Mouse (Mus musculus): ENCODE measurements around the gene Il24. TPM values are rescaled to one million over a fixed set of nuclear protein-coding genes. Genes with fewer than 3 reads are reported as not detected.
A peak's percentile ranks its signal among the peaks of the same experiment; 100 is the strongest.

The Il24 gene
- polyA plus RNA-seq, 1 experiment from 2014 or later = not detected

GRCm38 (mm10) chr1:130844516-130844915 is 42.7 kb downstream of the Il24 start:
- no peak overlapping the region for H3K27ac ChIP-seq (ENCODE audit: low read depth)
- no peaks in the 10 kb centered on the region; the same call in none of the 2 replicates for H3K4me1 ChIP-seq (ENCODE audit: insufficient read depth)
- H3K27me3 ChIP-seq (ENCODE audit: insufficient read depth, low read length) = no peaks in the 10 kb centered on the region
- no peaks in the 10 kb centered on the region for H3K36me3 ChIP-seq (replicated peaks; ENCODE audit: insufficient read depth, low read length)
- ATAC-seq = no peak
- no peak overlapping the region for H3K9ac ChIP-seq (replicated peaks)
- no peaks in the 10 kb centered on the region for H3K9me3 ChIP-seq (ENCODE audit: low read length)
- H3K4me3 ChIP-seq (ENCODE audit: low read depth, low read length) = no peak overlapping the region
- 75% methylated on average over 7 of the region's 7 CpGs for WGBS (ENCODE audit: insufficient replicate concordance)
- no peak overlapping the region for H3K4me2 ChIP-seq (ENCODE audit: low read depth, low read length)
- no peak for TF ChIP-seq CTCF (IDR thresholded peaks at IDR 0.05; ENCODE audit: low read depth)
- TF ChIP-seq EP300 (IDR thresholded peaks at IDR 0.05; ENCODE audit: low read depth) = no peak
- DNase-seq = no peak

- Histone ChIP-seq H3K36me3 (replicated peaks; ENCODE audit: insufficient read depth, low read length) (no peaks in the 10 kb centered on the region), H3K9me3 (ENCODE audit: low read length) (no peaks in the 10 kb centered on the region), H3K9ac (replicated peaks) (no peak overlapping the region), H3K4me2 (ENCODE audit: low read depth, low read length) (no peak overlapping the region), H3K27me3 (ENCODE audit: insufficient read depth, low read length) (no peaks in the 10 kb centered on the region), H3K4me1 (ENCODE audit: insufficient read depth) (peaks cover 3% of the 10 kb centered on the region), H3K4me3 (ENCODE audit: low read depth, low read length) (no peak overlapping the region), H3K27ac (ENCODE audit: low read depth) (peak overlapping the region; percentile 51)
- ATAC-seq (no peak), DNase-seq (no peak)
- 82% methylated on average over 7 of the region's 7 CpGs for WGBS (ENCODE audit: insufficient replicate concordance)
- TF ChIP-seq CTCF (IDR thresholded peaks at IDR 0.05; ENCODE audit: low read depth) (no peak), EP300 (IDR thresholded peaks at IDR 0.05; ENCODE audit: low read depth) (no peak)
Observed at GRCm38 (mm10) chr1:130841621-130842020, 45.6 kb downstream of the Il24 start.

GRCm38 (mm10) chr1:130840599-130841379 is 46.5 kb downstream of the Il24 start:
- no peak overlapping the region for H3K9ac ChIP-seq (replicated peaks)
- H3K27me3 ChIP-seq (ENCODE audit: insufficient read depth, low read length) = no peaks in the 10 kb centered on the region
- ATAC-seq (peak; percentile 77), DNase-seq (no peak)
- no peak; the same call in 1 of the 2 replicates for TF ChIP-seq EP300 (IDR thresholded peaks at IDR 0.05; ENCODE audit: low read depth)
- no peak for TF ChIP-seq CTCF (IDR thresholded peaks at IDR 0.05; ENCODE audit: low read depth)
- 0 out of 2 replicates have a peak overlapping the region, but pooled peaks have one; percentile 3 for H3K4me2 ChIP-seq (ENCODE audit: low read depth, low read length)
- no peak overlapping the region for H3K4me3 ChIP-seq (ENCODE audit: low read depth, low read length)
- H3K36me3 ChIP-seq (replicated peaks; ENCODE audit: insufficient read depth, low read length) = no peaks in the 10 kb centered on the region
- H3K9me3 ChIP-seq (ENCODE audit: low read length) = no peaks in the 10 kb centered on the region
- 48% methylated on average over 8 of the region's 8 CpGs for WGBS (ENCODE audit: insufficient replicate concordance)
- peak overlapping the region; percentile 84 for H3K27ac ChIP-seq (ENCODE audit: low read depth)
- H3K4me1 ChIP-seq (ENCODE audit: insufficient read depth) = peaks cover 3% of the 10 kb centered on the region

- Histone ChIP-seq H3K27ac (ENCODE audit: low read depth) (no peak overlapping the region), H3K4me3 (ENCODE audit: low read depth, low read length) (no peak overlapping the region), H3K4me2 (ENCODE audit: low read depth, low read length) (no peak overlapping the region), H3K9me3 (ENCODE audit: low read length) (no peaks in the 10 kb centered on the region), H3K9ac (replicated peaks) (no peak overlapping the region), H3K4me1 (ENCODE audit: insufficient read depth) (peaks cover 3% of the 10 kb centered on the region), H3K36me3 (replicated peaks; ENCODE audit: insufficient read depth, low read length) (no peaks in the 10 kb centered on the region), H3K27me3 (ENCODE audit: insufficient read depth, low read length) (no peaks in the 10 kb centered on the region)
- TF ChIP-seq CTCF (IDR thresholded peaks at IDR 0.05; ENCODE audit: low read depth) = peak; percentile 62
- no peak for TF ChIP-seq EP300 (IDR thresholded peaks at IDR 0.05; ENCODE audit: low read depth)
- ATAC-seq (no peak), DNase-seq (no peak)
- 38% methylated on average over 6 of the region's 6 CpGs for WGBS (ENCODE audit: insufficient replicate concordance)
Observed at GRCm38 (mm10) chr1:130838288-130838687, 49.0 kb downstream of the Il24 start.

GRCm38 (mm10) chr1:130835161-130835936 is 51.9 kb downstream of the Il24 start:
- WGBS (ENCODE audit: insufficient replicate concordance) = 71% methylated on average over 6 of the region's 6 CpGs
- DNase-seq = no peak
- H3K9me3 ChIP-seq (ENCODE audit: low read length) = no peaks in the 10 kb centered on the region
- TF ChIP-seq CTCF (IDR thresholded peaks at IDR 0.05; ENCODE audit: low read depth) = no peak
- peak; percentile 47; the same call in 1 of the 2 replicates for TF ChIP-seq EP300 (IDR thresholded peaks at IDR 0.05; ENCODE audit: low read depth)
- H3K27ac ChIP-seq (ENCODE audit: low read depth) = peak overlapping the region; percentile 82
- H3K9ac ChIP-seq (replicated peaks) = no peak overlapping the region
- H3K4me3 ChIP-seq (ENCODE audit: low read depth, low read length) = no peak overlapping the region
- peaks cover 7% of the 10 kb centered on the region for H3K4me1 ChIP-seq (ENCODE audit: insufficient read depth)
- H3K36me3 ChIP-seq (replicated peaks; ENCODE audit: insufficient read depth, low read length) = no peaks in the 10 kb centered on the region
- H3K4me2 ChIP-seq (ENCODE audit: low read depth, low read length) = no peak overlapping the region
- no peaks in the 10 kb centered on the region for H3K27me3 ChIP-seq (ENCODE audit: insufficient read depth, low read length)
- peak; percentile 94 for ATAC-seq
